Mouse (Mus musculus): ENCODE data around the gene Stra6.

GRCm38 (mm10) chr9:58031895-58032294, 31.7 kb upstream of the Stra6 start:
- TF ChIP-seq CTCF (IDR thresholded peaks at IDR 0.05; ENCODE audit: extremely low read depth, insufficient read depth, insufficient read length, insufficient replicate concordance) (no peak), POLR2A (IDR thresholded peaks at IDR 0.05; ENCODE audit: low read depth, low read length) (no peak)

Measured in spleen, adult 2 months (tissue).